Mouse (Mus musculus) testis, adult 2 months (tissue): ENCODE measurements around the gene Kremen1.

ENCODE experiments used
- CTCF ChIP-seq: fragments of 200-500 bp; IDR thresholded peaks from 2 replicates; pipeline ENCODE4 v1.5.1; 2012; ENCODE audit warnings: low read depth, mild to moderate bottlenecking, inconsistent platforms, low read length, moderate library complexity; ENCODE audit not compliant: control insufficient read depth, insufficient read depth, insufficient replicate concordance
- POLR2A ChIP-seq: fragments of 200-500 bp; IDR thresholded peaks from 2 replicates; pipeline ENCODE4 v1.6.1; 2012; ENCODE audit warnings: low read depth, mild to moderate bottlenecking, inconsistent platforms, low read length, moderate library complexity; ENCODE audit not compliant: control insufficient read depth

GRCm38 (mm10) chr11:5181850-5182404, 79.4 kb downstream of the Kremen1 start:
- TF ChIP-seq CTCF: peak; percentile 99
- no peak for TF ChIP-seq POLR2A
